Mouse (Mus musculus) embryo, embryonic 10 days (tissue): Measurements from ENCODE around the gene Nfx1.

Experiments
- DNase-seq: peaks from one replicate; pipeline ENCODE4 v3.0.0-alpha.2; 2015; ENCODE audit warnings: low spot score

The Nfx1 gene

DNA sequence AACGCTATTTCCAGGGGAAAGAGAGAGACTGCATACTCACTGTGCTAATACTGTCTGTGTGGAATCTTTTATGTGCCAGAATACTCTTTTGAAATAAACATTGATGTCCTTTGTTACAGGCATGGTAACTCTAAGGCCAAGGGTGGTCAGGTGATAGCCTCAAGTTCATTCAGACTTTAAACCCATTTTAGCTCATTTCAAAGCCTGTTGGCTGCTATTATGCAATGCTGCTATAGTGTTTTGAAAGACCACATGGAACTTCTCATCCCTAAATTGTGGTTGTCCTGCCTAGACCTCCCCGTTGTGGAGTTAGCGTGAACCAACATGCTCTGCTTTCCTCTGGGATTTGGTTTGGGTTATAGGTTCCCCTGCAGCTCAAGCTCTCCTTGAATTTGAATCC is 5.0 kb downstream of the Nfx1 start:
- DNase-seq = no peak

DNA sequence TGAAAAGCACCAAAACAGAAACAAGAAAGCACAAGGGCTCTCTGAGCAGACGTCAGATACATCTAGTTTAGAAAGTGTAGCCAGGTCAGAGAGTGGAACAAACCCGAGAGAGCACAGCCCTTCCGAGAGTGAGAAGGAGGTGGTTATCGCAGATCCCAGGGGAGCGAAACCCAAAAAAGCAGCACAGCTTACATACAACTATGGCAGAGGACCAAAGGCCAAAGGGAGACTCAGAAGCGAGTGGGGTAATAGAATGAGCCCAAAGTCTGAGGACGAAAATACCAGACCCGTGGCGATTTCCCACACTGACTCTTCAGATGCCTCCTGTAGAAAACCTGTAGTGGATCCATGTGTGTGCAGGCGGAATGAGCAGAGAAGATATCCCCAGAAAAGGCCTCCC is 5.9 kb downstream of the Nfx1 start:
- no peak for DNase-seq

DNA sequence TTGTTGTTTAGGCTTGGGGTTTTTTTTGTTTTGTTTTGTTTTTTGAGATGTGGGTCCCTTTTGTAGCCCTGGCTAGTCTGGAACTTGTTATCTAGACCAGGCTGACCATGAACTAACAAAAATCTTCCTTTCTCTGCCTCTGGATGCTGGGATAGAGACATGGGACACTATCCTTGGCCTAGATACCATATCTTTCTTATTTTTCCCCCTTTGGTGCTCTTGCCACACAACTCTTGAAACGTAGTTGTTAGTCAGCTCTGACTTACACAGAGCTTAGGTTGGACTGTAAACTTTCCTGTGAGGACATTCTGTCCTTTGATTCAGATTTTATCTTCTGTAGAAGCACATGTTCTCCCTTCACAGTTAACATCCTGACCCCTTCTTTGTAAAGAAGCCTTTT is 8.7 kb downstream of the Nfx1 start:
- DNase-seq = no peak

DNA sequence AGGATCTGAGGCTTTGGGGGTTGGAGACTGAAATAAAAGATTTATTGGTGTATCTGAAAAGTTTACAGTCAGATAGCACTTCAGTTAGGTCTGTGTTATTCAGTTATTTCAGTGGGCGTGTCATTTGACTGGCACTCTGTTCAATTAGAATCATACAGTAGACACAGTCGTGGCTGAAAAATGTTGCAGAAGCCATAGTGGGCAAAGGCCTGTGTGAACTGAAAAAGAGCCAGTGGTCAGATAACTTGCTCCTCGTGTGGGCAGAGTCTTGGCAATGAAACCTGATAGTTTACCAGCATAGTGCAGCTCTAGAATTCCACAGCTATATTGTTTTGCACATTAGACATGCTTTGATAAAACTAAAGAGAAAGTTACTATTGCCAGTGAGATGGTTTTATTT is 11.8 kb downstream of the Nfx1 start:
- no peak for DNase-seq

DNA sequence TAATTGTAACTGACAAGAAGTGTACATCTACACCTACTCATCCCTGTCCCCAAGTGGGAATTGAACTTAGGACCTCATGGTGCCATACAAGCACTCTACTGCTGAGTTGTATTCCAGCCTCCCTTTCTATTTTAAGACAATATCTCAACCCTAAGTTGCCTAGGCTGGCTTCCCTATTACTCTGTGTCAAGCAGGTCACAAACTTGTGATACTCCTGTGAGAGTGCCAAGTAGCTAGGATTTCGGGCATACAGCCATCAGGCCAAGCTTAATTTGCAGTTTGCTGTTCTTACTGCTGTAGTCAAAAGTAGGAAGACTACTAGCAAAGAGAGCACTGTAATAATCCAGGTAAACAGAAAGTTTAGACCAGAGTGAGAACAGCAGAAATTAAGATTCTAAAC is 13.0 kb downstream of the Nfx1 start:
- no peak for DNase-seq

DNA sequence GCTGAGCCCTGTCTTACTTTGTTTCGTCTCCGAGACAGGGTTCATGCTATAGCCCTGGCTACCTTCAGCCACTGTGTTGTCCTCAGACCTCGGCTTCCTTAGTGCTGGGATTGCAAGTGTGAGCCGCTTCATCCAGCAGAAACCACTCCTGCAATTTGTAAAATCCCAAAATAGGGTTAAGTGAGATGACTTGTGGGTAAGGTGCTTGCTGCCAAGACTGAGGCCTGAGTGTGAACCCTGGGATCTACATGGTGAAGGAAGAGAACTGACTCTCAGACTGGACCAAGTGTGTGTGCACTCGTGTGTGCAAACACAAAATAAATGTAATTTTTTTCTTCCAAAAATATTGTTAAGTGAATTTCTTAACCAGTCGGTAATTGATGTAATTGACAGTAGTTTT is 18.9 kb downstream of the Nfx1 start:
- DNase-seq = no peak

DNA sequence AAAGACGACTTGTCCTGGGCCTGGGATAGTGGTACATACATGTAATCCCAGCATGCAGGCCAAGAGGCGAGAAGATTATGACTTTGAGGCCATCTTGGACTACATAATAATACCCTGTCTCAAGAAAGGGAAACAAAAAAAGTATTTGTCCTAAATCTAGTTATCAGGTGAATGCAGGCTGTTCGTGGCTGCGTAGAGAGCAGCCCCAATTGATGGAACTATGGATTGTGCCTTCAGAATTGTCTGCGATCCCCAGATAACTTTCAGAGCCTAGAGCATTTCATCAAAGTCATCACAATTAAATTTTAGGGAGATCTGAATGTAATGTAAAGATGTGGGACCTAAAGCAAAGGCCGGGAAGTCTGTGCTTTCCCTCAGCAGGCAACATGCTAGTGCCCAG is 25.6 kb downstream of the Nfx1 start:
- DNase-seq = no peak

DNA sequence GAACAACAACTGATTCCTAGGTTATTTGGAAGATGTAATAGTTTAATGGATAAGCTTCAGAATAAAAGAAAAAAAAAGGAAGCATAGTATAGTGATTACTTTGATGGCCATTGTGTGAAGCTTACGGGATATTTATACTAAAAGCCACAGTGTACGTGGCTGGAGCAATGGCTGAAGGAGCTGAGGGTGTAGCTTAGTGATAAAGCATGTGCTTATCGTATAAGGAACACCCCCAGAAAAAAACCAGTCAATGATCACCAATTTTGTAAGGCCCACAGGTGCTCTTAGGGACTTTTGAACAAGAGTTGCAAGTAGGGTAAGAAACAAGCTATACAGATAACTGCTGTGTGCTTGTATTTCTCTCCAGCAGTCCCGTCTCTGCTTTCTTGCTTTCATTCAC is 27.2 kb downstream of the Nfx1 start:
- no peak for DNase-seq

DNA sequence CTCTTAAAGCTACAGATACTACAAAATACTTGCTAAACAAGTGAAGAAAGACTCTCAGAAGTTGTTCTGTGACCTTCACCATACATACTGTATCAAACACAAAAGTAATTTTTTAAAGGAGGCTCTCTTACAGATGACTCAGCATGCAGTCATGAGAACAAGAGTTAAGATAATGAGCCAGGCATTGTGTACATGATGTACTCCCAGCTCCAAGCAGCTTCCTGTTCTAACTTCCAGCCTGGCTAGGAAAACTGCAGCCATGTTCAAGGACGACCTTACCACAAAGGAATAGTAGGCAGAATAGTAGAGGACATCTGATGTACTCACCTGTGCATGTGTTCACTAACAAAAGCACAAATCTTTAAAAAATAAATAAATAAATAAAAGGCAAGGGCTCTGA is 29.6 kb downstream of the Nfx1 start:
- no peak for DNase-seq

DNA sequence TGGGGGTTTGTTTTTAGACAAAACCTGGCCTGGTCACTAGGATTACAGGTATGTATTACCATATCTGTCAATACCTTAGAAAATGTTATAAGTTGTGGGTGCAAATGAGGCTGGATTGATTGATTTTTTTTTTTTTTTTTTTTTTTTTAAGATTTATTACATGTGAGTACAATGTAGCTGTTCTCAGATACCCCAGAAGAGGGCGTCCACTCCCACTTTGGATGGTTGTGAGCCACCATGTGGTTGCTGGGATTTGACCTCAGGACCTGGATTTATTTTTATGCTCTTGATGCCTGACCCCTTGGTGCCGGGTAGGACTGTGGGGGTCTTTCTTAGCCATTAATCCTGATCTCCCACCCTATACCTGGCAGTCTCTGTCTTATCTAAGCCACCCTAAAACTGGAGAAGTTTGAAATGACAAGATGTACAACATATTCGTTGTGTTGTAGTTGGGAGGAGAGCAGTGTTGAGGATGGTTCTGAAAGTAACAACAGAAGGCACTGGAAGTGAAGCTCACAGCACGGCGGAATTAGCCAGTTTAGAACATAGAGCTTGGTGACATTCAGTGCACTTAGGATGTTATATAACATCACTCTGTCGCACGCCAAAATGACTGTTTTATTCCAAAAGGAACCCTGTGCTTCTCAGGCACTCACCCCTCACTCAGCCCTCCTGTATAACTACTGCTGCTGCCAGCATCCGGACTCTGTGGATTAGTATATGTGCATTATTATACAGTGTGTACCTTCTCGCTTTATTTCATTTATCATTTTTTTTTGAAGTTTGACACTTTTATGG is 30.3 kb downstream of the Nfx1 start:
- DNase-seq = peak; percentile 23

DNA sequence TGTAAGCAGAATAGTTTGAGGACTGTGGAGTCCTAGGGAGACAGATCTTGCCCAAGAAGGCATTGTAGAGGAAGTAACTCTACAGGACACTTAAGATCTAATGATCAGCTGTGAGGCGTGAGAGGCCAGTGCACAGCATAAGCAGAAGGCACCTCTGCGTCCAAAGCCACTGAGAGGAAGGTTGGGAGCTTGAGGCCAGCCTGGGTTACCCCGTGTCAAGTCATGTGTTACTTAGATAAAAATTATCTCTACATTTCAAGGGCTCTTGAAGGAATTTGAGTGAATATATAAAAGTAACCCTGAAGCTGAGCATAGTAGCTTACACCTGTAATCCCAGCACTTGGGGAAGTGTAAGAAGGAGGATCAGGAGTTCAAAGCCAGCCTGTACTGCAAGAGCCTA is 42.6 kb downstream of the Nfx1 start:
- no peak for DNase-seq

DNA sequence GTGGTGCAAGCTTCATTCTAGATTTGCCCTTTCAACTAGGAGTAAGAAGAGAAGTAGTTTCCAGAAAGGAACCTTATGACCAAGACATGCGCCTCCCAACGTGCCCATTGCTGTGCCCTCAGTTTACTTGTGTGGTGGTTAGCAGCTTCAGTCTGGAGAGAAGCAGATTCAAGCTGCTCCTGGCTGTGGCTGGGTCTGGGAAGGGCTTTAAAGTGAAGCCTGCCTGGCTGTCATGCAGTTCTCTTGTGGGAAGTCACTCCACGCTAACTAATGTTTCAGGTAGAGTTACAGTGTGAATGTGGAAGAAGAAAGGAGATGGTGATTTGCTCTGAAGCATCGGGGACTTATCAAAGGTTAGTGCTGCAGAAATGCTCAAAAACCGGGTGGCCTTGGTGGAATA is 45.1 kb downstream of the Nfx1 start:
- no peak for DNase-seq

DNA sequence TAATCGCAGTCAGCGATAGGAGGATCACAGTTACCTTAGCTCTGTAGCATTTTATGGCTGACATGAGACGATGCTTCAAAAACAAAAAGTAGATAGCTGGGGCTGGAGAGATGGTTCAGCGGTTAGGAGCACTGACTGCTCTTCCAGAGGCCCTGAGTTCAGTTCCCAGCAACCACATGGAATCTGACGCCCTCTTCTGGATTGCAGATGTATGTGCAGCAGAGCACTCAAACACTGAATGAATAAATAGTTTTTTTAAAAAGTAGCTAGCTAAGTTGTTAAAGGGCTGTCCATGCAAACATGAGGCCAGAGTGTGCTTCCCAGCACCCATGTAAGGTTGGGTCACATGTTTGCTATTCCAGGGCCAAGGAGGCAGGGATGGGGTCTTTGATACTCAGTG is 50.4 kb downstream of the Nfx1 start:
- no peak for DNase-seq

DNA sequence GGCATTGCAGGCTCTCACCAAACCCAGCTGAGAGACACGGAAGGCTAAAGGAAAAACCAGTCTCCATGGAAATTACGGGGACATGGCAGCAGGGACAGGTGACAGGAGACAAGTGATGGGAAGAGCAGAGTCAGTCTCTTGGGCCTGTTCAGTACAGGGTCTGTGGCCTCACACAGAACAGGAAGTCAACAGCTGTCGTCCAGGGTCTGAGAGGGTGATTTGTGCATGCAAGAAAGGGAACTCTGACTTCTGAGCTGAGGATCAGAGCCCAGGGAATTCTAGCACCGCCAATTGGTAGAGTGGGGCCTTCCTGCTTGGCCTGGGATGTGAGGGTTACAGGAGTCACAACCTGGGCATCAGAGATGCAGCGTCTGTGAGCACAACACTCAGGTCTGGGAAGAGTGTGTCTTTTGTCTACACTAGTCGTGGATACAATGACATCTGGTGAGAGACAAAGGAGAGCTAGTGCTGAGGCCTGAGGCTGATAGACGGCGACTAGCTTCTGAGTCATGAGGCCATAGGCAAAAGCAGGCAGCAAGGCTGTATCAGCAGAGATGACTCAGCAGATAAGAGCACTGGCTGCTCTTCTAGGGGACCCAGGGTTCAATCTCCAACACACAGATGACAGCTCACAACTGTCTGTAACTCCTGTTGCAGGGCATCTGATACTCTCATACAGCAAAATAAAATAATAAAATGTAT is 55.5 kb downstream of the Nfx1 start:
- peak; percentile 36 for DNase-seq

DNA sequence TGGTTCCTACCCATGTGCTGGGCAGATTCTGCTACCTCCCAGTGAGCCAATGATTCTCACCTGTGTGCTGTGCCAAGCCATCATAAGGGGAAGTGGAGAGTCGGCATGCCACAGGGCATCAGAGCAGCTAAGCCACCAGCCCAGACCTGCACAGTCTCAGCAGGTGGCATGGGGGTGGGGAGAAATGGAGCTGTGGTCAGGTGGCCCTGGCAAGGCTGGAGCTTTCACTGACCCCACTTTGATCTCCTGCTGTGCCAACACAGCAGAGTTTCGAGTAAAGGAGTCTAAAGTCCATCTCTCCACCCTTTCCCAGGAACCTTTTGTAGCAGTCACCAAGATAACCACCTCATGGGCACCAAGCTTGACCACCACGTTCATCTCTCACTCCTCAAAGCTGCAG is 57.2 kb downstream of the Nfx1 start:
- DNase-seq = no peak

DNA sequence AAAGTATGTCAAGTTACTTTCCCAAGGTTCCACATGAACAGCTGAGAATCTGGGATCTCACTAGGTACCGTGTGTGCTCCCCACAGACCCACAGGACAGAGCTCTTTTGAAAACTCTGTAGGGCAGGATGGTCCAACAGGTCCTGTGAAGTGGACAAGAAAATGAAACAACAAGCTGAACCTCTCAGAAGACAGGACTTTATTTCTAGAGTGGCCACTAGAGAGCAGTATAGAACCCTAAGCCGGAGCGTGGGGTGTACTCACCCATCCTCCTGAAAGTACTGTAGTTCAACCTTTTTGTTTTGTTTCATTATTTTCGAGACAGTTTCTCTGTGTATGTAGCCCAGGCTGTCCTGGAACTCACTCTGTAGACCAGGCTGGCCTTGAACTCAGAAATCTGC is 57.6 kb downstream of the Nfx1 start:
- DNase-seq = peak; percentile 15

DNA sequence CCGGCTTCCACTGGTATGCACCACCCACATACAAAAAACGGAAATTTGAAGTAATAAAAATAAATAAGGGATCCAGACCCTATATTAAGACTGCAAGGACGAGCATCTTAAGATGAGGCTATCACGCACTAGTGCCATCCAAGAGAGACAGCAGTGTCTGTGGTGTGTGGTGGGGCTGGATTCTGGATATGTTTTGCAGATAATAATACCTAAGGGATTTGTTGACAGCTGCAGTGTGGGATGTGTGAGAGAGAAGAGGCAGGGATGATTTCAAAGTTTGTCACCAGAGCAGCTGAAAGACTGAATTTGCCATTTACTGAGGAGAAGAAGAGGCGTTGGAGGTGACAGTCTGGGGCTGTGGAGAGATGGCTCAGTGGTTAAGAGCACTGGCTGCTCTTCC is 58.7 kb downstream of the Nfx1 start:
- DNase-seq = no peak

DNA sequence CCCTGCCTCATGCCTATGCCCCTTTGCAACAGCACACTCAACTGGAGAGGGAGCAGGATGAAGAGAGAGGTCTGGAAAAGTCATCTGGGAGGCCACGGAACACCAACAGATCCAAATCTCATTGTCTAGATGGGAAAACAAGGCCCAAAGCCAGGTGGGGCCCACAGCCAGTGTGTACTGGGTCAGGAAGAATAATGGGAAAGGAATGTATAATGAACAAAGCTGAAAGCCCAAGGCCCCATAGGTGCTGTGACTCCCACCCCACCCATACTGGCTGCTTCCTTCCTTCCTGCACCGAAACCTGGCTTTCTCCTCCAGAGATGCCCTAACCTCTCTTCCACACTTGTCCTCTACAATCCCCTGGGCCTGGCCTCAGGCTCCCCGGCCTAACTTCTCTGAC is 60.5 kb downstream of the Nfx1 start:
- DNase-seq = no peak

DNA sequence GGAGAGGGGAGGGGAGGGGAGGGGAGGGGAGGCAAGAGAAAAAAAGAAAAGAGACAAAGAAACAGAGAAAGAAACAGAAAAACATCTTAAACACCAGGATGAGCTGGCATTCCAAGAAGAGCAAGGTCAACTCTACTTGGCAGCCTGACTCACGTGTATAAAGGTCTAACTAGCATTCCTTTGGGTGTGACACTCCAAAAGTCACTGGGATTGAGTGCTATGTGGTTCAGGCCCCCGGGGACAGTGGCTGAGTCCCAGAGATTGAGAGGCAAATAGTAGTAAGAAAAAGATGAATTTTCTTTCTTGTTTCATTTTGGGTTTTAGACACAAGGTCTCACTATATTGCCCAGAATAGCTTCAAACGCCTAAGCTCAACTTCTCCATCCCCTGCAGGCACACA is 67.2 kb downstream of the Nfx1 start:
- DNase-seq = no peak

DNA sequence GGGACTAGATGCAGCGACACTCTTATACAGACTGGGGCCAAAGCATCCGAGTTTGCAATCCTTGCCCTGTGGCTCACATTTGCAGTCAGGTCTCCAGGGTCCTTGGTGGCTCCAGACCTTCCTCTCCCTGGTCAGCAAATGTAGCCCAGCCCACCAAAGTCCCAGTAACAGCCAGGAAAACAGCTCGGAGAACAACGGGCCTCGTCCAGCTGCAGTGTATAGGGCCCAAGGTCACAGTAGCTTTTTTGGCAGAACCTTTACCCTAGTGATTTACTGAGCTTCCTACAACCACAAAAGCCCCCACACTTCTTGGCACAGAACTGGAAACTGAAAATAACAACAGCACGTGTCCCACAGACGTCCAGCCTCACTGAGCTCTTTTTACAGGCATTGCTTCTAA is 70.3 kb downstream of the Nfx1 start:
- DNase-seq = no peak

DNA sequence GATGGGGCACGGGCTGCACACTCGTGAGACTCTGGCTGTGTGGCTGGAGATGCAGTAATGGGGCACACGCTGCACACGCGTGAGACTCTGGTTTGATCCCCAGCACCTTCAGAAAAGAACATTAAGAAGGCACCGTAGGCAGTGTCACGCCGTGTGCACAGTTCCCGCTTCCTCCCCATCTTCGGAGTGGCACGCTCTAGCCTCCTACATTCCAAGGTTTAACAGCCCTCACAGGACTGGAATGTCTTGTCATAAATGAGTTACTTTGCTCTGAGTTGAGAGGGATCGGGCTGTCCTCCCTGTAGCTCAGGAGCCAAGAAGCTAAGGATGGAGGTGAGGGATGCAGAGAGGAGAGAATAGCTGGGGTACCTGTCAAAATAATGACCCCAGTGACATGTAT is 72.2 kb downstream of the Nfx1 start:
- no peak for DNase-seq

DNA sequence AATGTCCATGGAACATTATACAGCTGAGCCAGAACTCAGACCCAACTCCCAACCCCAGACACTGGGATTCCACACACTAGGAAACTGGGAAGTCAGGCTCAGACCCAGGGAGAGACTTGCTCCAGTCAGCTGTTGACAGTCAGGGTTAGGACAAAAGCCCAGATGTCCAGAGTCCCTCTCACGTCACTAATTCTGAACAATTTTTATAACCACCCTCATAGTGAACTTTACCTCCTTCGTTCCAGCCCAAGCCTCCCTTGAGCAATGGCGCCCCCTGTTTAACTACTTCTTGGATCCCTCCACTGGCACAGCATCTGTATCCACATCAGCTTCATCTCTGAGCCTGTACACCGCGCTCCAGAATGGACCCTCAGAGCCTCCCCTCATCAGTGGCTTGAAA is 73.3 kb downstream of the Nfx1 start:
- no peak for DNase-seq

DNA sequence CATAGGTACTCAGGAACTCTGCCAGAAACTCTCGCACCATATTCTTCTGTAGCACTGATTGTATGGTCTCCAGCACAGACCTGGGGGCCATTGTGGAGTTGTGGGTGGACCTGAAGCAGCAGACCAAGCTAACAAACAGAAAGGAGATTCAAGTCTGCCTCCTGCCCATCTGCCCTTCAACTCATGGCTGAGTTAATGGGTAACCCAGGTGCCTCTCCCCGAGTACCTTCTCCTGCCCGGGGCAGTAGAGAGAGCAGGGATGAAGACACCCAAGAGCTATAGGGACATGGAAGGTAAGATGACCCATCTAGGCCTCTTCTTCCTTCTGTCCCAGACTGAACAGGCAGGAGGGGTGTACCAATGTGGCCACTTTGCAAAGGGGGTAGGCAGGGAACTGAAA is 74.6 kb downstream of the Nfx1 start:
- DNase-seq = no peak

DNA sequence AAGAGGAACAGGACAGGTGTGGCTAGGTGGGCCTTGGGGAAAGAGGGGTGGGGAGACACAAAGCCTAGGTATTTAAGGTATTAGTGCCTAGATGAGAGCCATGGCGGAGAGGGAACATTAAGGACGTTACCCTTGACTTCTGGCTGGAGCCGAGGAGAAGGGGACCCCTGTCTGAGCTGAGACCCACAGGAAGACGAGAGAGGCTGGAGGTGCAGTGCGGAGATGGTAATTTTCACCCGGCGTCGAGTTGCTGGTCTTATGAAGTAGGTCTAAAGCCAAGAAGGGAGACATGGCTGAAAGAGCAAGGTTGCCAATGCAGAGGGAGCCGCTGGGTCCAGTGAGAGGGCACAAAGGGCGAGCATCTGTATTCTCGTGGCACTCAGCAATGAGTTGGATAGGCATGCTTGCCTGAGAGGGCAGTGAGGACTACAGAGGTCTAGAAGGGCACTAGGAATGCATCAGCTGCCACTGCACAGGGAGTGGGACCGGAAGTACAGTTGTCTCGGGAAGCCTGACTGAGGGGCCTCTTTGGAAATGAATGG is 75.6 kb downstream of the Nfx1 start:
- DNase-seq = no peak
